Mouse (Mus musculus) retina, adult 2 months (tissue): ENCODE measurements around the gene Bche.
A peak's percentile ranks its signal among the peaks of the same experiment; 100 is the strongest.

Experiments
- DNase-seq: peaks from one replicate; pipeline ENCODE4 v3.0.0-alpha.2; 2012; ENCODE audit warnings: low read depth, low spot score

Bche gene

GRCm38 (mm10) chr3:73708410-73708714 lies at the start of gene Bche:
TSS of gene Bche (minus strand) at chr3:73708415.
- no peak for DNase-seq

GRCm38 (mm10) chr3:73741998-73742397 lies 33.8 kb upstream of the Bche start:
- DNase-seq, result no peak

GRCm38 (mm10) chr3:73731677-73732076 lies 23.5 kb upstream of the Bche start:
- DNase-seq, result peak; percentile 9

GRCm38 (mm10) chr3:73729511-73729910 lies 21.3 kb upstream of the Bche start:
- DNase-seq, result no peak

- no peak for DNase-seq
These were observed 17.5 kb upstream of the Bche start for GRCm38 (mm10) chr3:73725711-73726110.

- DNase-seq, result no peak
These were observed 16.7 kb upstream of the Bche start for GRCm38 (mm10) chr3:73724869-73725268.

GRCm38 (mm10) chr3:73717610-73718284 lies 9.5 kb upstream of the Bche start:
- DNase-seq, result no peak

- no peak for DNase-seq
These were observed 1.7 kb upstream of the Bche start for GRCm38 (mm10) chr3:73709871-73710270.

- DNase-seq, result peak; percentile 11
These were observed 480 bp downstream of the Bche start for GRCm38 (mm10) chr3:73707461-73708409.

GRCm38 (mm10) chr3:73706544-73706943 lies 1.7 kb downstream of the Bche start:
- no peak for DNase-seq

- DNase-seq, result no peak
These were observed 9.3 kb downstream of the Bche start for GRCm38 (mm10) chr3:73698889-73699288.

- no peak for DNase-seq
These were observed 34.9 kb downstream of the Bche start for GRCm38 (mm10) chr3:73673333-73673732.

GRCm38 (mm10) chr3:73668172-73668571 lies 40.0 kb downstream of the Bche start:
- DNase-seq, result no peak

- DNase-seq, result no peak
These were observed 40.7 kb downstream of the Bche start for GRCm38 (mm10) chr3:73667245-73668131.

- no peak for DNase-seq
These were observed 57.9 kb downstream of the Bche start for GRCm38 (mm10) chr3:73650281-73650680.

- no peak for DNase-seq
These were observed 61.2 kb downstream of the Bche start for GRCm38 (mm10) chr3:73647064-73647463.

- no peak for DNase-seq
These were observed 96.8 kb downstream of the Bche start for GRCm38 (mm10) chr3:73611421-73611820.

GRCm38 (mm10) chr3:73591757-73592533 lies 116.3 kb downstream of the Bche start:
- no peak for DNase-seq
